Mouse (Mus musculus) thymus, postnatal 36 days (tissue): ENCODE measurements around the gene Map2.

ENCODE experiments used
- DNase-seq, 2 experiments: peaks; one replicate each; pipeline ENCODE4 v3.0.0; 2022; ENCODE audit warnings: mixed read lengths in 2 of 2

Map2 gene

GRCm38 (mm10) chr1:66320378-66321135 is 145.5 kb downstream of the Map2 start:
- no peak for DNase-seq

DNA sequence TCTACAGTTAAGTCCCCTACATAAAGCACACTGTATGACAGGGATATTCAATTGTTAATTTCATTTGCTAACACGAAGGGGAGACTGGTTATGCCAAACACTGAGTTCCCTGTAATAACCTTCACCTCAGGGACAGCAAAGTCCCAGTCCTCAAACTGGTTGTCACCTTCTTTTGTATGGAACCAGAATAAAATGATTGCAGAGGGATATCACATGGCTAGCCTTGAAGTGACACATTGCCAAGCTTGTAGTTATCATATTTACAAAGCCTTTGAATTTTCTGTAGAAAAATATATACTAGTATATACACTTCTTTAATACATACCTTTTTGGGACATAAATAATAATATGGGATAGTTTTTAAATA is 146.0 kb downstream of the Map2 start:
- DNase-seq: no peak

GRCm38 (mm10) chr1:66321631-66322142 is 146.6 kb downstream of the Map2 start:
- DNase-seq: no peak

- no peak for DNase-seq
Observed at GRCm38 (mm10) chr1:66323461-66323860, 148.4 kb downstream of the Map2 start.

GRCm38 (mm10) chr1:66324951-66325350 is 149.9 kb downstream of the Map2 start:
- DNase-seq: no peak

DNA sequence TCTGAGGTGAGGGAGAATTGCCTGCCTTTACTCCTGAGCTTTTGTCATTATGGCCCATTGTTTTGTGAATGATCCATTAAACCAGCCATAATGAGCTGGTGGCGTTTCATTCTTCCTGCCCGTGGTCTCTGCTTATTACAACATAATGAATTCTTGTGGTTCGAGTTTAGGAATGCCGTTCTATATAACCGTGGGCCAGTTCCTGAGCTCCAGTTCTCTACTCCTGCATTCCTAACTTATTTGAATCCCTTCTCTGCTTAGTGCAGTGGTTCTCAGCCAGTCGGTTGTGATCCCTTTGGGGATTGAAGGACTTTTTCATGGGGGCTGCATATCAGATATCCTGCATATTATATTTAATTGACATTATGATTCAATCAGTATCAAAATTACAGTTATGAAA is 153.9 kb downstream of the Map2 start:
- no peak for DNase-seq

- DNase-seq: no peak
Observed at GRCm38 (mm10) chr1:66329534-66329933, 154.5 kb downstream of the Map2 start.

- DNase-seq: no peak
Observed at GRCm38 (mm10) chr1:66335724-66336284, 160.7 kb downstream of the Map2 start.

DNA sequence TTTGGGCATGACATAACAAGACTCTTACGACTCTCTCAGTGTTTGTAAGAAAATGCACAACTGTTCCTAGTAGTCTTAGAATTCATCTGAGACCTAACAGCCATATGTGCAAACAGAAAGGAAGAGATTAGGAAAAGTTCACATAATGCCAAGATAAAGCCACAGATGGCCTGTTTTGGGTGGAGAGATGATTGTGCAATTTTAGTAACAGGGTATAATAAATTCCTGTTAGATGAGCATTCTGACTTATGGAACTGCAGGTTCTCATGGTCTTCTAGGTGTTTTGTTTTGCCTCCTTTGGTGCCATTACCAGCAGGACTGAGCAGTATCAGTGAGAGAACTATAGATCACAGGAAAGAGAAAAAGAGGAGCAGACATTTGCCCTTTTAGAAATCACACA is 164.1 kb downstream of the Map2 start:
- no peak for DNase-seq

DNA sequence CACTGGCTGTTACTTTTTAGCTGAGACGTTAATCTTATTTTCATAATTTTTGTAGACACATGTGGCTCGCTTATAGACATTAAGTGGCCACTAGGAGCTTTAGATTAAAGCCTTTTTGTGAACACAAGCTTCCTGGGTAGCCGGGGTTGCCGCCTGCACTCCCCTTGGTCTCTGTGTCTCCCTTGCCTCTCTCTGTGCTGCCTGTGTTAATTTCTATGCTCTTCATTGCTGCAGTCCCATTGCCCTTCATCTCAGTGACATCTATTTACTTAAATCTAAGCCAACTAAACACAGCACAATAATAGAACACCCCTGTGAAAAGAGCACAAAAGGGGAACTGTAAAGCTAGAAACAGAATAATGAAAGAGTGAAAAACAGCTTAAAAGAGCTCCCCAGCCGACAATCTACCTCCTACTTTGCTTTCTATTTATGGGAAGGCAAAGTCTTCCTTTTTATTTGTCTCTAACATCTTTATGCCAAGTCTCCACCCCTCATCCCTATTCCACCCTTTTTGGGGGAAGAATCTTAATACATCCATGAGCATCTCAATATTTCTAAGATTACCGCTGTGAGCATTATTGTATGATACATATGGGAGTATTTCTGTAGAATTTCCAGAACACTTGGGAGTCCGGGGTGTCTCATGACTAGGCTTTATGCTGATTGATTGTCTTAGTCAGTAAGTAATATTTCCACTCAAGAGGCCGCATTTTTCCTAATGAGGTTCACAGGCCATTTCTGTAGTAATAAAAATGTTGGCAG is 173.5 kb downstream of the Map2 start:
- no peak for DNase-seq

- DNase-seq: no peak
Observed at GRCm38 (mm10) chr1:66349166-66349835, 174.2 kb downstream of the Map2 start.

DNA sequence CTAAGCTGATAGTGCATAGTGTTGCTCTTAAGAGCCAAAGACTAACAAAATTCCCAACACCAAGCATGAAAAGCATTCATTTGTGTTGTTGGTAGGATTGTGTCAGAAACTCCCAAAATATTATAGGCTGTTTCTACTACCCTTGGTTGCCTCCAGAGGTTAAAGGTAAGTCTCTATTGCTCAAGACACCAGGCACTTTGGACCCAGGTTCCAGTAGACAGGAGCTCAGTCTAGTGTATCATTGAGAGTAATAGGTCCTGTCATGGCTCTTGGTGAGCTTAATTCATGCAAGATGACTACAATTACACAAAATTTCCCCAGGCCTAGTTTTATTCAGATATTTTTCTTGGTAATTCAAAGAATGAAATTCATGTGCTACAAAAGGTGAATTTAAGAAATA is 176.3 kb downstream of the Map2 start:
- no peak for DNase-seq

GRCm38 (mm10) chr1:66361799-66362198 is 186.7 kb downstream of the Map2 start:
- DNase-seq: no peak

GRCm38 (mm10) chr1:66363285-66363684 is 188.2 kb downstream of the Map2 start:
- DNase-seq: no peak

DNA sequence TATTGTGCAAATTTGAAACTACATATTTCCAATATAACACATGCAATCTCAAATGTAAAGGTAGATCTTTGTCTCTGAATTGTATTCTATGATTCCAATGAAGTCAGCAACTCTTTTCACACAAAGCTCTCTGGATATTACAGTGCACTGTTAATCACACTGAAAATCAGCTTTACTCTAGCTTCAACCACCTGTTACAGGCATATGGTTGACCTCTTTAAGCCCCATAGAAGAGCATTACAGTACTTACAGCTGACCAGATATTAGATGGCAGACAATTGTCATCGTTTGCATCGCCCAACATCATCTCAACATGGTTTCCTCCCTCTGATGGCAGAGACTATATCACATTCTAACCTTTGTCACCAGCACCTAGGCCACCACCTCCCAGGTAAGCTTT is 189.3 kb downstream of the Map2 start:
- DNase-seq: no peak

GRCm38 (mm10) chr1:66365600-66365999 is 190.5 kb downstream of the Map2 start:
- no peak for DNase-seq

DNA sequence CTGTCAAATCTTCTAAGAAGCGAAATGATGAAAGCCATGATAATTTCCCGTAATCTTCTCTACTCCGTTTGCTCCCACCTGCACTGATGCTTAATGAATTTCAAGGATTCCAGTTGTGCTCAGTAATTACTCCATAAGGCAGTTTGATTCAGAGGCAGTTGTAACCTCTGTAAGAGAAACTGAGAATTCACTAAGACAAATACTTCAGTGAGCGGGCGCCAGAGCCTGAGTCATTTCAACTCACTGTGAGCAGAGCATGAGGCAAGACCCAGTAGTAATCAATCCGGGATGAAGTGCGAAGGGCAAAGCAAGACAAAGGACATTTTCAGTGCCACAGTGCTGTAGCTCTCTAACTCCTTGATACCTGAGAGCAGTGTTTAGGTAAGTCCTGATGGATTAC is 194.4 kb downstream of the Map2 start:
- DNase-seq: no peak

DNA sequence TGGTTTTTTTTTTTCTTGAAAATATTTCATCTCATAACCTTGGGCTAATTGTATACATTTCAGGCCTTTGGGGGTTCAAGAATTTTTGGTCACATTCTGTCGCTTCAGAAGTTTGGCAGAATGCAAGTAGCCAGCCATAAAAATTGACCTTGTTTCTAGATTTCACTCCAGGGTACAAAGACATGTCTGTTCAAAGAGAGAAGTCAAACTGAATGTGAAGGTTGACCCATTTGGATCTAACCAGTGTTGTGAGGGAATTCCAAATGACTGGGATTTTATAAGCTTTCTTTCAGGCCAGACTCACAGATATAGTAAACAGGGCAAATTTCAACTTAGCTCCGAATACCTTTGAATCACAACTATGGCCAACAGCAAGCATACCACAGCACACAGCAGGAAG is 196.3 kb downstream of the Map2 start:
- DNase-seq: no peak

DNA sequence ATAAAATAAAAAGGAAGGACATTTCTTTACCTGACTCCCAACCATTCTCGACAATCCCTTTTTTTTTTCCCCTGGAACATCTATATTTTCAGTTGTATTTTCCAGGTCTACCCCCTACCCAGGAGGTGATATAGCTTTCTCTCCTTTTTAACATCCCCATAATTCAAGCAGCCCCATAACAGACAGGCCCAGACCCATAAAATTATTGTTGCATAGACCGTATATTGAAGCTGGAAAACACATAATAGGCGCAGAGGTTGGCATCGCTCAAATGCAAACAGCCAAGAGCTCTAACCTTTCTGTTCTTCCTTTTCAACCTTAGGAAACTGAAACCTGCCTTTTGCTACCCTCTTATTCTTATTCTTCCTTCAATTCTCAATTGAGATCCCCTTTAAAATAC is 211.2 kb downstream of the Map2 start:
- no peak for DNase-seq

GRCm38 (mm10) chr1:66386751-66387452 is 211.8 kb downstream of the Map2 start:
- no peak for DNase-seq

DNA sequence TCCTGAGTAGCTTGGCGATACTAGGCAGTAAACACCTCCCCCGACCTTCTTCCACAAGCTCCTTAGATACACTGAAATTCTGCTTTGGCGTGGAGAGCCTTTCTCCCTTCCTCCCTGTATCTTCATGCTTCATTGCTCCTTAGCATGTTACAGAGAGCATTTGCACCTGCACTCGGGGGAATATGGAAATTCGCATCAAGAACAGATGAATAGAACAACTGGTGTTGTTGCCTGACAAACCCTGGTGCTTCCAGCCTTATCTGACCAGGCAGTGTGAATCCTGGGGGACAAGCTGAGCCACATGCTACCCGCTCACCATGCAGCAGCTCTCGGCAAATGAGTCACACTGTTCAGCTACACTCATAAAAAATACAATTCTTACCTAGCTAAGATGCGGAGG is 213.5 kb downstream of the Map2 start:
- no peak for DNase-seq

DNA sequence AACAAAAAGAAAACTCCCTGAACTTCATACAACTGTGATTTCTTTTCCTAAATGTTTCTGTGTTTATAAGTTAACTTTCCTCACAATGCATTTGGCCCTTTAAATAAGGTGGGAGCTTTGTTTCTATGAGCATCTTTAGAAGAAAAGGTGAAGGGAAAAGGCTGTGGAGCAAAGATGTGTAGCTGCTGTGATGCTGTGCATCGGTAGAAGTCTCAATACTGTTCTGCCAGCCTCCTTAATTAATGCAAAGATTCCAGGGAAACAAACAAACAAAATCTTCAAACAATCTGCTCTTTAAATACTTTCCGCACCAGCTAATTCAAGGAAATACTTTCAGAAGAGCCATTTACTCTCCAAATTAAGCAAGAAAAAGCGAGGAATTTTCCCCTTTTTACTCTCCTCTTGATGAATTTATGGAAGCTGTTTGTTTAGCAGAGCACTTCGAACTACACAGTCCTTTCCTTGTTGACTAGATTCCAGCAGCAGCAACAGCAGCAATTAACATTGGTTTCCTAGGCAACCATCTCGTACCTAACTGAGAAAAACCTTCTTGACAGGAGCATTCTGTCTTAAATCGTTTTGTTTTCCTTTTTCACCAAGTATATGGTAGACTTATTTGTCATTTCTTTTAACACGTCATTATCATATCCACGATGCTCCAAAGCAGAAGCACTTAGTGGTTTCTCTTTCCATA is 220.0 kb downstream of the Map2 start:
- no peak for DNase-seq
